Mouse (Mus musculus) left cerebral cortex, postnatal 36 days (tissue): Measurements from ENCODE around the gene Chn2. TPM values are rescaled to one million over a fixed set of nuclear protein-coding genes. Genes with fewer than 3 reads are reported as not detected.
"Not testable (repeated sequence)": the region's sequence is repeated elsewhere in the genome, so short reads cannot be mapped to it uniquely, and the experiment has no call there.

Experiments
- DNase-seq, 2 experiments: peaks; one replicate each; pipeline ENCODE4 v3.0.0; 2021 to 2022; ENCODE audit warnings: low spot score in 2 of 2, mixed read lengths in 1 of 2
- intact Hi-C: fragments of 180-260 bp; cut with DNase I; formaldehyde crosslinking; loops from one replicate; pipeline ENCODE4 v1.15.1; 2025
- total RNA-seq, 2 experiments: library from RNA; stranded (reverse); gene quantifications; 2 replicates each; pipeline ENCODE4 v1.2.3; 2021

Chn2 gene
- total RNA-seq, 2 experiments from 2014 or later, result 42.5 to 44.8 TPM

- intact Hi-C loops, result loop anchor here (10.0 kb wide), 1 partner anchor 382 kb away; no protein-coding TSS in a partner anchor
- no peak for DNase-seq
Measured at GRCm38 (mm10) chr6:54166991-54167546, 127.7 kb downstream of the Chn2 start.

- DNase-seq, result no peak
- intact Hi-C loops, result no loop called here
Measured at GRCm38 (mm10) chr6:54170286-54170894, 131.0 kb downstream of the Chn2 start.

- DNase-seq, result no peak
- intact Hi-C loops, result no loop called here
Measured at GRCm38 (mm10) chr6:54171385-54171784, 132.0 kb downstream of the Chn2 start.

- no peak for DNase-seq
- intact Hi-C loops, result no loop called here
Measured at GRCm38 (mm10) chr6:54175473-54176215, 136.3 kb downstream of the Chn2 start.

GRCm38 (mm10) chr6:54177081-54177480 lies 137.7 kb downstream of the Chn2 start:
- DNase-seq, intact Hi-C loops: not testable (repeated sequence)

- no peak for DNase-seq
- intact Hi-C loops, result no loop called here
Measured at GRCm38 (mm10) chr6:54179056-54179873, 139.9 kb downstream of the Chn2 start.

- intact Hi-C loops, result no loop called here
- DNase-seq, result no peak
Measured at GRCm38 (mm10) chr6:54179874-54180212, 140.5 kb downstream of the Chn2 start.

GRCm38 (mm10) chr6:54183825-54184578 lies 144.6 kb downstream of the Chn2 start:
- intact Hi-C loops, result no loop called here
- DNase-seq, result peak; percentile 40 to 46

GRCm38 (mm10) chr6:54193631-54194305 lies 154.4 kb downstream of the Chn2 start:
- intact Hi-C loops, result no loop called here
- DNase-seq, result no peak

GRCm38 (mm10) chr6:54197821-54198412 lies 158.6 kb downstream of the Chn2 start:
- DNase-seq, result no peak
- intact Hi-C loops, result no loop called here

- intact Hi-C loops, result no loop called here
- DNase-seq, result no peak
Measured at GRCm38 (mm10) chr6:54199516-54199915, 160.2 kb downstream of the Chn2 start.

- intact Hi-C loops, result no loop called here
- no peak for DNase-seq
Measured at GRCm38 (mm10) chr6:54200031-54200722, 160.8 kb downstream of the Chn2 start.

GRCm38 (mm10) chr6:54202311-54203020 lies 163.1 kb downstream of the Chn2 start:
- DNase-seq, result no peak
- intact Hi-C loops, result no loop called here

- no peak for DNase-seq
- intact Hi-C loops, result no loop called here
Measured at GRCm38 (mm10) chr6:54203316-54203715, 164.0 kb downstream of the Chn2 start.

- no peak for DNase-seq
- intact Hi-C loops, result no loop called here
Measured at GRCm38 (mm10) chr6:54203926-54204325, 164.6 kb downstream of the Chn2 start.

GRCm38 (mm10) chr6:54204931-54205330 lies 165.6 kb downstream of the Chn2 start:
- intact Hi-C loops, result no loop called here
- no peak for DNase-seq

GRCm38 (mm10) chr6:54205471-54205870 lies 166.1 kb downstream of the Chn2 start:
- no peak for DNase-seq
- intact Hi-C loops, result no loop called here
